Mouse (Mus musculus) v-Abl transformed pro-B cells (cell line): ENCODE data around the gene Tymp.

Experiments
- in situ Hi-C, 2 experiments: fragments of 400-800 bp; cut with MboI; formaldehyde crosslinking; loops; one replicate each; pipeline ENCODE4 v1.15.1; 2025; ENCODE audit not compliant: unreplicated experiment in 2 of 2

The Tymp gene

GRCm38 (mm10) chr15:89374801-89375534 lies 1.9 kb downstream of the Tymp start:
- in situ Hi-C loops: loop anchor here (5.0 to 10.0 kb wide), 8 partner anchors 52 to 550 kb away; partner anchors contain the start of genes C730034F03Rik (in 1 of the 2), Chkb (in 1 of the 2), Cpt1b (in 1 of the 2) and Gm44502 (in 1 of the 2)

DNA sequence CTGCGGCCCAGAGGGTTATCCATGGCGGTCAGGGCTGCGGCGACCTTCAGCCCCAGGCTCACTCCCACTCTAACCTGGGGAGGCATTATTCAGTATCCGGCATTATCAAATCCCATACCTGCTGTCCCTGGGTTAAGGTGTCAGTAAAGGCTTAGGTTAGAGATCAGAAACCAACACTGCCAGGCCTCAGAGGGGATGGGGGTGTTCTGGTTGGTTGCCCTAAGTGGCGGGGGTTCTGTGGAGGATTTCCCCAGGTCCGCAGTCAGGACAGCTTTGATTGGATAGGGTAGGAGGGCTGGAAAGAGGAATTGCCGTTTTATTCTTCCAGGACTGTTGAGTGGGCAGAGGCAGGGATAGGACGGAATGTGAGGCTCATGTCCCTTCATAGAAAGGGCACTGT lies 2.5 kb downstream of the Tymp start:
- in situ Hi-C loops: loop anchor here (5.0 to 10.0 kb wide), 7 partner anchors 53 to 550 kb away; partner anchors contain the start of genes C730034F03Rik (in 1 of the 2), Chkb (in 1 of the 2), Cpt1b (in 1 of the 2) and Gm44502 (in 1 of the 2)

- in situ Hi-C loops: loop anchor here (5.0 to 10.0 kb wide), 7 partner anchors 53 to 549 kb away; partner anchors contain the start of genes C730034F03Rik (in 1 of the 2), Chkb (in 1 of the 2), Cpt1b (in 1 of the 2) and Gm44502 (in 1 of the 2)
Measured at GRCm38 (mm10) chr15:89373762-89374248, 3.0 kb downstream of the Tymp start, which contains the start of gene Sco2. Sco2 (minus strand) TSS chr15:89373846.

DNA sequence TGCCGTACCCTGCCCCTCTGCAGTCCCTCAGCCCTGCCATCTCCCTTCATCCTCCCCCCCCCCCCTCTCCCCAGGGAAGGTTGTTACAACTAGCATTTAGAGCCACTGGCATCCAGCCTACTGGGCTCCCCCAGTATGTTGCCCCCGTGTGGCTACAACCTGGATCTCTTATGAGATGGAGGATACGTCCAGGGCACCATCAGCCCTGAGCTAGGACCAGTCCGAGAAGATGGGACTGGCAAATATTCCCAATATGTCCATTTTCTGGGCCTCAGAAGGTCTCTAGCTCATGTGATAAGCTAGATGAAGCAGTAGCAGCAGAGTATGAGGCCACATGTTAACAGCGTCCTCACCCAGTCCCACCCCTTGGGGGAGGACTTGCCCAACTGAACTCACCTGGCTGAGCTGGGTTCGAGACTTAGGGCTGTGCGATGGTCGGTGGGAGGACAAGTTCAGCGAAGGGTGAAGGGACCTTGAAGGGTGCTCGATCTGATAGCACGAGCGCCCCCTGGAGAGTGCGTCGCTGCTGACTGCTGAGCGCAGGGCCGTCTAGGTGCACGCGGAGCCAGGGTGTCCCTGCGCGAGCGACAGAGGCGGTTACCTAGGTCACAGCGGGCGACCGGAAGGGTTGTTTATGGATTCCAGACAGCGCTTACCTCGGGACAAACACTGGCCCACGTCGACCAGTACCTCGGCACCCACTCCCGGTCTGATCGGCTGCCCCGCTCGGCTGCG lies 3.6 kb downstream of the Tymp start:
- in situ Hi-C loops: loop anchor here (5.0 to 10.0 kb wide), 7 partner anchors 54 to 548 kb away; partner anchors contain the start of genes C730034F03Rik (in 1 of the 2), Chkb (in 1 of the 2), Cpt1b (in 1 of the 2) and Gm44502 (in 1 of the 2)

DNA sequence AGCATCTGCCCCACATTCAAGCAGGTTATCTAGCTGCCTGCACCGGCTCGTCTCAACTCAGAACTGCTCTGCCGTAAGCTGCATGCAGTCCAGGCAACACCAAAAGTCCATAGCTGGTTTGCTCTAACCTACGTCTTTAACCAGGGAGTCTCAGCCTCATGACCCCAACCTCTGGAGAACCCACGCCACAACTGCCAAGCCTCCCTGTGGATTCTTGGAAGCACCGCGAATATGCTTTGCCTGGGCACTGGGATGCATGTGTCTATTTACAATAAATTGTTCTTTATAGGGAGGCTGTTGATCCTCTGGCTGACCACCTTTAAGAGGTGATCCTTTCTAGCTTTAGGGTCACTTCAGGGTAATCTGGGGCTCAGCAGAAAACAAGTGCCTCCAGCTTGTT lies 4.3 kb downstream of the Tymp start:
- in situ Hi-C loops: loop anchor here (5.0 to 10.0 kb wide), 7 partner anchors 55 to 548 kb away; partner anchors contain the start of genes C730034F03Rik (in 1 of the 2), Chkb (in 1 of the 2), Cpt1b (in 1 of the 2) and Gm44502 (in 1 of the 2)

- in situ Hi-C loops: loop anchor here (5.0 to 10.0 kb wide), 7 partner anchors 55 to 547 kb away; partner anchors contain the start of genes C730034F03Rik (in 1 of the 2), Chkb (in 1 of the 2), Cpt1b (in 1 of the 2) and Gm44502 (in 1 of the 2)
Measured at GRCm38 (mm10) chr15:89372068-89372467, 4.8 kb downstream of the Tymp start.

DNA sequence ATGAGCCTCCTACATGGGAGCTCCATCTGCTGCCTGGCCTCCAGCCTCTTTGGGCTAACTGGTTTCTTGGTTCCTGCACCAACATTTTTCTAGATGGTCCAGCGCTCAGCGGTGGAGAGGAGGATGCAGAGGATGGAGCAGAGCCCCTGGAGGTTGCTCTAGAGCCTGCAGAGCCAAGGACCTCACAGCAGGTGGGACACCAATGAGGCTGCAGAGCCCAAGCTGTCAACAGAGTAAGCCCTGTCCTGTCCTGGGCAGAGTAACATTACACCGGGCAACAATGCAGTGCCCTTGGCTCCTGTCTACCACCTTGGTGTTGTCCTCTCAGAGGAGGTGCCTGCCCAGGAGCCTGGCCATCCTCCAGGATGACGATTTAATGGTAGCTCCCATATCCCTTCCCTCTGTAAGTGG lies 11.7 kb downstream of the Tymp start:
- in situ Hi-C loops: no loop called here

DNA sequence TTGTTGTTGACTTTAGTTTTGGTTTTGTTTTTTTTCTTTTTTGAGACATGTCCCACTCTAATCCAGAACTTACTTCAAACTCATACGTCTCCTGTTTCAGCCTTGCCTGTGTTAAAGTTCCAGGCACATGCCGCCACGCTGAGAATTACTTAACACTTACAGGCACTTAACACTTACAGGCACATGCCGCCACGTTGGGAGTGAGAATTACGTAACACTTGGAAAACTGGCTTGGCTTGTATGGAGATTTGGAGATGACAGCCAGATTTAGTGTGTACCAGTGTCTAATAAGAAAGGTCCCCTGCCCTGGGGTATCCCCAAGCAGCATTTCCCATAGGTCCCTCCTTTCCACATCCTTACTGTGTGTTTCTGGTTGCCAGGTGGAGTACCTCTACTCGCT lies 13.8 kb downstream of the Tymp start:
- in situ Hi-C loops: no loop called here

DNA sequence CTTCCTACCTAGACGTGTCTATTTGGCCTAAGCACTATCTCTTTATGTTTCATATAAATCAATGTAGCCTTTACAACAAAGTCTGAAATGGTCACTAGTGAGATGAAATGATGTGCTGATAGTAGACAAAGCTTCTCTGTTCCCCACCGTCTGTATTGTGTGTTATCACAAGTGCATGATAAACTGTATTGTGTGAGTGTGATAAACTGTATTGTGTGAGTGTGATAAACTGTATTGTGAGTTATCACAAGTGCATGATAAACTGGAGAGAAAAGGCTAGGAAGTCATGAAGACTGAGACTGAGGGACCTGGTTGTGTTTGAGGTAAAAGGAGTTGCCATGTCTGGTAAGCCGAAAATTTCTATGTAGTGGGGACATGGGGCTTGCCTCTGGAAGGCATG lies 18.1 kb downstream of the Tymp start:
- in situ Hi-C loops: loop anchor here in 1 of 2 experiments (10.0 kb wide), 1 partner anchor 144 kb away; the partner anchor contains the start of gene Ppp6r2

- in situ Hi-C loops: loop anchor here in 1 of 2 experiments (10.0 kb wide), 1 partner anchor 142 kb away; the partner anchor contains the start of gene Ppp6r2
Measured at GRCm38 (mm10) chr15:89356372-89356771, 20.5 kb downstream of the Tymp start.

- in situ Hi-C loops: loop anchor here in 1 of 2 experiments (10.0 kb wide), 1 partner anchor 141 kb away; the partner anchor contains the start of gene Ppp6r2
Measured at GRCm38 (mm10) chr15:89355241-89356187, 21.3 kb downstream of the Tymp start, which contains the start of the genes Lmf2 and Ncaph2. Lmf2 (minus strand) TSS chr15:89355659. Ncaph2 (plus strand) TSS chr15:89355719.

DNA sequence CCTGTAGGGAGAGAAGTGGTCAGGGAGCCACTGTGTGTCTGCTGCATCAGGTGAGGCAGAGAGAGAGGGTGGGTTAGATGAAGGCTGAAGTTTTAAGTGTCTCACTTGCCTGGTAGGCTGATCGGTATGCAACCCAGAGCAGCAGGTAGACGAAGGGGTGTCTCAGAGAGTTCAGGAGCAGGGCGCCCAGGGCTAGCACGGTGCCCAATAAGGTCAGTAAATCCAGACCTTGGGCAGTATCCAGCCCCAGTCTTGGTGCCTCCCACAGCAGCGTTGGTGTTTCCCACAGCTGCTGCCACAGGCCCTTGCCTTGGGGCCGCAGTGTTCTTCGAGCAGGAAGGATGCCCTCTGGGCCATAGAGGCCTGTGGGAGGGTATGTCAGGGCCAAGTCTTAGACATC lies 22.4 kb downstream of the Tymp start:
- in situ Hi-C loops: loop anchor here in 1 of 2 experiments (10.0 kb wide), 1 partner anchor 140 kb away; the partner anchor contains the start of gene Ppp6r2

DNA sequence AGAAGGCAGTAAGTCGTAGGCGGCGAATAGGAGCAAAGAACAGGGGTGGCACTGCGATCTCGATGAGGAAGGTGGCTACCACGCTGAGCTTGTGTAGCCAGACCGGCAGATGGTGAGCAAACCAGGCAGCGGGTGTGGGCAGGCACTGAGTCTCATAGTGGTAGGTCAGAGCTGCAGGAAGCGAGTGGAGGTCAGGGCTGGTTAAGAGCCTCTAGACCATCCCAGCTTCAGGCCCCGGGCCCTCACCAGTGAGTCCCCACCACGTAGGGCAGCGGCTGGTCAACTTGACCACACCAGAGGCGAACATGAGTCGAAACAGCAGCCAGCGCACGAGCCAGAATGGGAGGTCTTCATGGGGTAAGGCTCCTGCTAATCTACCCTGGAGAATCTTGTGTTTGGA lies 23.0 kb downstream of the Tymp start:
- in situ Hi-C loops: loop anchor here in 1 of 2 experiments (10.0 kb wide), 1 partner anchor 139 kb away; the partner anchor contains the start of gene Ppp6r2

DNA sequence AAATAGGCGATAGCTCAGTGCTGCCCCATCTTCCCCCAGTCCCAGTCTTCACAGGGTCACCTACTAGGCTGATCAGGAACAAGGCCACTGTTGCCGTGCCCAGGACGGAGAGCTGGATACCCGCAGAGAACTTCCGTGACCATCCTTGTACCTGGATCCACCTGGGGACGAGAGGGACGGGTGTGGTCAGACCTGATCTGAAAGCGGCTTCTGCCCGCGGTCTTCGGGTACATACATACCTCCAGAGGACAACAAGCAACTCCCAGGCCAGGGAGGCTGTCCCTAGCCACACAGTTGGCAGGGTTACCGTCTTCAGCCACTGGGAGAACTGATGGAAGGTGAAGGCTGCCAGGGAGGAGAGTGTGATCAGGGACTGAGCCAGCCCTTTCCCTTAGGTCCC lies 24.0 kb downstream of the Tymp start:
- in situ Hi-C loops: loop anchor here in 1 of 2 experiments (10.0 kb wide), 1 partner anchor 138 kb away; the partner anchor contains the start of gene Ppp6r2

DNA sequence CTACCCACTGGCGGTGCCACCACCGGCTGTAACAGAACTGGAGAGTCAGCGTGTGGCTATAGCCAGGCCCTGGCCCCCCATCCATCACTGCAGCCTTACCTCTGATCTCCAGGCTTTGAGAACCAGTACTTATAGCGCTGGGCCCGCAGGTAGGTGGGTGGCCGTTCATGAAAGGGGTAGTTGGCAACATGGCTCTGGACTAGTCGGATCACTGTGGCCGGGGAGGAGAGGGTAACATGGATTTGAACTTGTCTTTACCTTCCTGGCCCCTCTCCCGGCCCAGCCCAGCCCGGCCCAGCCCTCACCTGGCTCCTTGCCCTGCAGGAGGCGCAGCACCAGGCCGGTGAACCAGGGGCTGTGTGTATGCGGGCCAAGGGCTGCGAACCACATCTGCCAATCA lies 24.8 kb downstream of the Tymp start:
- in situ Hi-C loops: loop anchor here in 1 of 2 experiments (10.0 kb wide), 1 partner anchor 137 kb away; the partner anchor contains the start of gene Ppp6r2

DNA sequence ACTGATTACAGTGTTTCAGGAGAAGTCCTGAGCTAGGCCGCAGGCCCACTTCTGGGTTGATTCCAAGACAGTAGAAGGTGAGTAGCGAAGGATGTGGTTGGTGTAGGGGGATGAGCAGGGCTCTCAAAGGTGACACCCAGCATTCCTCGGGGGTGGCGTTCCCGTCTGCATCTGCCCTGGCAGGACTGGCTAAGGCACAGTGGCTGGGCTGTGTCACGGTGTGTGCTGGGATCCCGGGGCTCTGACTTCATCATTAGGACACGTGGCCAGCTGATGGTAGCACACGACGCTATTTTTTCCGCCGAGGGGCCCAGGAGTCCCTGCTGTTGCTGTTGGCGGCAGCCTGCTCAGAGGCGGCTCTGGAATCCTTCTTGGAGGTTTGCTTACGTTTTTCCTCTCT lies 25.5 kb downstream of the Tymp start:
- in situ Hi-C loops: loop anchor here in 1 of 2 experiments (10.0 kb wide), 1 partner anchor 137 kb away; the partner anchor contains the start of gene Ppp6r2

DNA sequence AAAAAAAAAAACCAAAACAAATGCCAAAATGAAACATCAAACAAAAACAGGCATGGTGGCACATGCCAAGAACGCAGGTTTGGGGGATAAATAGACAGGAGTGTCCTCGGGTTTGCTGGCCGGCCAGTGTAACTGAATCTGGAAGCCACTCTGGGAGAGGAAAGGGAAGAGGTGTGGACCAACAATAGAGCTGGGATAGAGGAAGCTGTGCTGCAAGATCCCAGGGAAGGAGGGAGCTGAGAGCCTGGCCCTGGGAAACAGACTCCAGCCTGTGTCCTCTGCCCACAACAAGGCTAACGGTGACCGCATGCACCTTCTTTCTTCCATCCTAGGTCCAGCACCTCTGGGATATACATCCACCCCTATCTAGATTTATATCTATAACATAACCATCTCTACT lies 26.4 kb downstream of the Tymp start:
- in situ Hi-C loops: loop anchor here in 1 of 2 experiments (10.0 kb wide), 1 partner anchor 136 kb away; the partner anchor contains the start of gene Ppp6r2

DNA sequence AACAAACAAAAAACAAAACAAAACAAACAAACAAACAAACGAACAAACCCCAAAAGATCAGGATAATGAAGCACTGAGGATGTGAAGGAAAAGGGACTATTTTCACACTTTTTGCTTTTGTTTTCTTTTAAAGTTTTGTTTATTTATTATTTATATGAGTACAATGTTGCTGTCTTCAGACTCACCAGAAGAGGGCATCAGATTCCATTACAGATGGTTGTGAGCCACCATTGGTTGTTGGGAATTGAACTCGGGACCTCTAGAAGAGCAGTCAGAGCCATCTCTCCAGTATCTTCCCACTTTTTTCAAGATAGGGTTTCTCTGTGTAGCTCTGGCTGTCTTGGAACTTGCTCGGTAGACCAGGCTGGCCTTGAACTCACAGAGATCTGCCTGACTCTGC lies 33.5 kb downstream of the Tymp start:
- in situ Hi-C loops: loop anchor here in 1 of 2 experiments (5.0 kb wide), 1 partner anchor 36 kb away; no protein-coding TSS in a partner anchor
